Mouse (Mus musculus) heart, embryonic 13.5 days (tissue): Measurements from ENCODE around the gene Plcd3. TPM values are rescaled to one million over a fixed set of nuclear protein-coding genes. Genes with fewer than 3 reads are reported as not detected.

Experiments
- ATAC-seq: fragments of 200-750 bp; cut with Nextera tagmentation; 2 replicates; pipeline ENCODE4 v1.8.0; 2017; ENCODE audit warnings: moderate TSS enrichment; ENCODE audit not compliant: insufficient number of reproducible peaks, low FRiP score, low TSS enrichment; ENCODE audit errors: extremely low read depth
- H3K27ac ChIP-seq: fragments of 300-500 bp; sonication (generic); replicated peaks from 2 replicates; pipeline ENCODE4 v1.5.1; 2015; ENCODE audit warnings: moderate library complexity, mild to moderate bottlenecking, inconsistent platforms
- H3K27me3 ChIP-seq: fragments of 300-500 bp; sonication (generic); replicated peaks from 2 replicates; pipeline ENCODE4 v1.6.1; 2015; ENCODE audit warnings: mild to moderate bottlenecking, inconsistent platforms
- H3K36me3 ChIP-seq: fragments of 300-500 bp; sonication (generic); 2 replicates; pipeline ENCODE4 v1.6.1; 2015; ENCODE audit warnings: mild to moderate bottlenecking, inconsistent platforms
- H3K4me1 ChIP-seq: fragments of 300-500 bp; sonication (generic); 2 replicates; pipeline ENCODE4 v1.6.1; 2015; ENCODE audit warnings: inconsistent platforms
- H3K4me2 ChIP-seq: fragments of 300-500 bp; sonication (generic); 2 replicates; pipeline ENCODE4 v1.6.1; 2015; ENCODE audit warnings: inconsistent platforms, mild to moderate bottlenecking, moderate library complexity
- H3K4me3 ChIP-seq: fragments of 300-500 bp; sonication (generic); 2 replicates; pipeline ENCODE4 v1.5.1; 2015; ENCODE audit warnings: moderate library complexity, mild to moderate bottlenecking, inconsistent platforms
- H3K9ac ChIP-seq: fragments of 300-500 bp; sonication (generic); 2 replicates; pipeline ENCODE4 v1.6.1; 2015; ENCODE audit warnings: inconsistent platforms, mild to moderate bottlenecking, moderate library complexity
- H3K9me3 ChIP-seq: fragments of 300-500 bp; sonication (generic); 2 replicates; pipeline ENCODE4 v1.6.1; 2016; ENCODE audit warnings: inconsistent platforms
- WGBS: fragments of 180-500 bp; shearing (Covaris S2); methylation state at CpG from one replicate; pipeline ENCODE4 v1.1.7; 2015; ENCODE audit warnings: mixed read lengths; 5-methylcytosine and 5-hydroxymethylcytosine counted together
- polyA plus RNA-seq: library from polyadenylated mRNA; unstranded; fragments of >200 nt; fragmentation: Nextera tagmentation; extraction: Ambion mirVana; gene quantifications from 2 replicates; pipeline ENCODE4 v1.2.1, GENCODE M21; 2015

Gene Plcd3
- polyA plus RNA-seq, 1 experiment from 2014 or later = 8.7 TPM

DNA sequence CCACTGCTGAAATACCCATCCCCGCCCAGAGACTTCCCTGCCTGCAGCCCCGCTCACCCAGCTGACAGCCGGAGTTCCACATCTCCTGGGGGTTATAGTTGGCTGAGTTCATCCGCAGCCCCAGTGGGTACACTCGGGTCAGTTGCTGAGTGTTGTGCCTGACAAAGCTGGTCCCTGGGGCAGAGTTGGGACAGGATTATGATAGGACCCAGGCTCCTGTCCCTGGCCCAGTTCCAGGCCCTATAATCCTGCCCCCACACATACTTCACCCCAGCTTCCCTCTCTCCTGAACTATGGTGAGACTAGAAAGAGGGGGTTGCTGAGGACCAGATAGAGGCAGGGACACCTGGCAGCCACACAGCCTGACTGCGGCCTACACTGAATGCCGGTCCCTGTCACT is 27.8 kb downstream of the Plcd3 start:
- Histone ChIP-seq H3K9me3 (no peaks in the 10 kb centered on the region), H3K27ac (no peak overlapping the region), H3K9ac (0 out of 2 replicates have a peak overlapping the region, but pooled peaks have one; percentile 34), H3K27me3 (no peaks in the 10 kb centered on the region; the same call in 1 of the 2 replicates), H3K4me3 (no peak overlapping the region), H3K36me3 (peaks cover 74% of the 10 kb centered on the region), H3K4me1 (peaks cover 30% of the 10 kb centered on the region), H3K4me2 (no peak overlapping the region)
- WGBS = 68% methylated on average over 7 of the region's 7 CpGs
- ATAC-seq = no peak

DNA sequence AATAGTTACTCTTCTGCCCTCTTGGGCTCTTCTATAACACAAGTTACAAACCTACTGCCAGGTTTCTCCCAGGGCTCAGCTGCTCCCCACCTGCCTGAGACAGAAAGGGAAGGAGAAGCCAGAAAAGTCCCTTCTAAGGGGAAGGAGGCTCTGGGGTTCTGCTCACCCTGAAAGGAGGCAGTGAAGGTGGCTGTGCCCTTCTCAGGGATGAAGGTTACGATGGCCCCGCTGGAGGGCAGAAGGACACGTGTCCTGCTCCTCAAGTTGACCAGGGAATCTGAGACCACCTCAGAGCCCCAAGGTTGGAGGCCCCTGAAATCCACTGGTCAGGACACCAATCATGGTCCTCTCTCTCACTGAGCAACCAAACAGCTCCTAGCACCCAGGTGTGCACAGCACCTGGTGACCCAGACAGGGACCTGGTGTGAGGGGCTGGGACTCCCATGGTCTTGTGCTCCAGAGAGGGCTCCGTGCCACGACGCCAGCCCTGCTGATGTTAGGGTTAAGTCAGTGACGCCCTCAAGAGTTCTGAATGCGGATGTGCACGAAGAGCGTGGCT is 31.1 kb downstream of the Plcd3 start:
- Histone ChIP-seq H3K36me3 (peaks cover 78% of the 10 kb centered on the region), H3K9me3 (no peaks in the 10 kb centered on the region), H3K4me3 (no peak overlapping the region), H3K27me3 (no peaks in the 10 kb centered on the region), H3K9ac (no peak overlapping the region), H3K27ac (no peak overlapping the region), H3K4me2 (no peak overlapping the region), H3K4me1 (peaks cover 38% of the 10 kb centered on the region)
- no peak for ATAC-seq
- WGBS = 93% methylated on average over 10 of the region's 10 CpGs

DNA sequence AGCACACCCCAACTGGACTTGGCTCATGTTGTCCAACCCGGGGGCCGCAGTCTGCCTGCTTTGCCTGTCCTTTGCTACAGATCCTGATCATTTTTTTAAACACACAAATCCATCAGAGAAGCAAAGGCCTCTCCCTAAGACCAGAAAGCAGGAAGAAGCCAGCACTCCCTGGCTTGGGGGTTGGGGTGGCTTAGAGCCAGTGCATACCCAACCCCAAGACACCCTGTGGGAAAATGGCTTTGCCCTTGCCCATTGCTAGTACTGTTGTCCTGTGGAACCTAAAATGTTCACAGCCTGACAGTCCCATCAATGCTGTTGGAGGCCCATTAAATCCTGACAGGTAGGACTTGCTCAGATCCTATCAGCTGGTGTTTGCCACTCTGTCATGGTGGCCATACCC is 31.7 kb downstream of the Plcd3 start:
- Histone ChIP-seq H3K36me3 (peaks cover 82% of the 10 kb centered on the region), H3K27ac (no peak overlapping the region), H3K4me2 (no peak overlapping the region), H3K9ac (no peak overlapping the region), H3K9me3 (no peaks in the 10 kb centered on the region), H3K4me1 (peaks cover 31% of the 10 kb centered on the region), H3K27me3 (no peaks in the 10 kb centered on the region), H3K4me3 (no peak overlapping the region)
- WGBS = 92% methylated on average over 2 of the region's 2 CpGs
- no peak for ATAC-seq

DNA sequence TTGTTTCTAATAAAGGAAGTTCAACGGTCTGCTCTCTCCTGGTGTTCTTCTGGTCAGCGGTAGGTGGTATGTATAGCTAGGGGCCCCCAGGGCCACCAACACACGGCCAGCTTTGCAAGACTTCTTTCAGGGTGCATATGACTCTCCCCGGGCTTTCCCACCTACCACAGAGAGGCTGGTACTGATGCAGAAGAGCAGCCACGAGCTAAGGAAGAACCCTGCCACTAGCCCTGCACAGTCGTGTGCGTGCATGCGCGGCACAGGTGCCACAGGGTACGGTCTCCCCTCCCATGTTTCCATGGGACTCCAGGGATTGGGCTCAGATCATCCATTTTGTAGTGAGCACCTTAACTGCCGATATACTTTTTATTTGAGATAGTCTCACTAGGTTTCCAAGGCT is 32.6 kb downstream of the Plcd3 start:
- WGBS = 93% methylated on average over 11 of the region's 11 CpGs

DNA sequence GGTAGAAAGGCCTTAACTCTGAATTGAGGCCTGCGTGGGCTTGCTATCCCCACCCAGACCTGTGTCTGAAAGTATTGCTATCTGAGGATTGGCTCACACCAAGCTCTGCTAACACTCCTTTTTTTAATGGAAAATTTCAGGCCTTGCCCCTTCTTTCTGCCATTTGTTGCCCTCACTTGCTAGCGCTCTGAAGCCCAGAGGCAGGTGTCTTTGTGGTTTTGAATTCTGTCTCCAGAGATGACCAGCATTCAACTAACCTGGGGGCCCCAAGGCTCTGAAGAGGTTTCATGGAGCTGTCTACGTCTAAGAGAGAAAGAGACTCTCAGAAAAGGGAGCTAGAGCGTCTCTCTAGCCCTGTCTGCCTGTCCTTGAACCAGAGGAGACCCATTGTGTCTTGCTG is 33.2 kb downstream of the Plcd3 start:
- Histone ChIP-seq H3K9me3 (no peaks in the 10 kb centered on the region), H3K9ac (no peak overlapping the region), H3K27ac (peak overlapping the region; percentile 70), H3K4me1 (peaks cover 16% of the 10 kb centered on the region), H3K4me2 (no peak overlapping the region), H3K36me3 (peaks cover 95% of the 10 kb centered on the region), H3K4me3 (no peak overlapping the region), H3K27me3 (no peaks in the 10 kb centered on the region)
- ATAC-seq = no peak
- 91% methylated on average over 4 of the region's 4 CpGs for WGBS

More for the DNA sequence above, 32.6 kb downstream of the Plcd3 start:
- no peak overlapping the region for H3K4me2 ChIP-seq
- H3K27ac ChIP-seq = no peak overlapping the region
- no peaks in the 10 kb centered on the region for H3K9me3 ChIP-seq
- H3K4me1 ChIP-seq = peaks cover 23% of the 10 kb centered on the region
- no peak overlapping the region for H3K4me3 ChIP-seq
- H3K27me3 ChIP-seq = no peaks in the 10 kb centered on the region
- no peak overlapping the region for H3K9ac ChIP-seq
- no peak for ATAC-seq
- peaks cover 91% of the 10 kb centered on the region for H3K36me3 ChIP-seq

DNA sequence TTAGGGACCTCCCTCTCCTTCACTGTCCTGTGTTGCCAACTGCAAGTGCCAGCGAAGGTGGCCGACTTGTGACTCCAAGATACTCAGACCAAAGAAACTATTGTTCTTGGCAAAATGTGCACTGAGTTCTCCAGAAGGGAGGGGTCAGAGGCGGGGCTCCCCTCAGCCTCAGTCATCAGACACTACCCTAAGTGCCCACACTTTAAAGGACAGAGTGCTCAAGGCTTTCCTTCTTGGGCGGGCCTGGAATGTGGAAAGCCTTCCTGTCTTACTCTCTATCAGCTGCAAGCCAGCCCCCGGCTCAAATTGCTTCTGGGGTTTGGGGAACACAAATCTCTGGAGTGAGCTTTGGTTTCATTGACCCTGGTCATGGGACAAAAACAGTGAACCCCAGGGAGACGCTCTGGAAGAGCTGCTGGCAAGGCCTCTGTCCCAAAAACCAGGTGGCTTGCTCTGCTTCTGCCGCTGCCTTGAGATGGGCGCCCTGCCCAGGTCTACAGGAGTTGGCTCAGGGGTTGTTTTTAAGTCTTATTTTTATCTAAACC is 33.9 kb downstream of the Plcd3 start:
- WGBS = 52% methylated on average over 8 of the region's 8 CpGs
- Histone ChIP-seq H3K4me3 (no peak overlapping the region), H3K27ac (peak overlapping the region; percentile 70), H3K4me2 (no peak overlapping the region), H3K4me1 (peaks cover 16% of the 10 kb centered on the region), H3K27me3 (no peaks in the 10 kb centered on the region), H3K9me3 (no peaks in the 10 kb centered on the region), H3K36me3 (peaks cover 95% of the 10 kb centered on the region), H3K9ac (no peak overlapping the region)
- 0 out of 2 replicates have a peak, but pooled peaks have one; percentile 38 for ATAC-seq

DNA sequence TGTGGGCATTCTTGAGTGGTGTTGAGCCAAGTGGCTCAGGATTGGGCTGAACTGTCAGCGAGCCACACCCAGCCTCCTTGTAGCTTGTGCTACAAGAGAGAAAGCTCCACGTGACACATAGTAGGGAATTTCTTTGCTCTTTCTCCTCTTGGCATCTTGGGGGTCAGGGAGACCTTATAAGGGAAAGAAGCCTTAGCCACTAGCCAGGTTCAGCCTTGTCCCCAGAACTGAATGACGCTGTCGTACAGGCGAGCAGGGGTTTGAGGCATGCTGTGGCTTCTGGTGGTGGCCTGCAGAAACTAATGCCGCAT is 34.5 kb downstream of the Plcd3 start:
- no peak overlapping the region for H3K4me2 ChIP-seq
- ATAC-seq = no peak
- no peak overlapping the region for H3K9ac ChIP-seq
- WGBS = 86% methylated on average over 6 of the region's 6 CpGs
- H3K36me3 ChIP-seq = peaks cover 97% of the 10 kb centered on the region
- peak overlapping the region; percentile 70 for H3K27ac ChIP-seq
- H3K27me3 ChIP-seq = no peaks in the 10 kb centered on the region
- peaks cover 16% of the 10 kb centered on the region for H3K4me1 ChIP-seq
- no peaks in the 10 kb centered on the region for H3K9me3 ChIP-seq
- H3K4me3 ChIP-seq = no peak overlapping the region

DNA sequence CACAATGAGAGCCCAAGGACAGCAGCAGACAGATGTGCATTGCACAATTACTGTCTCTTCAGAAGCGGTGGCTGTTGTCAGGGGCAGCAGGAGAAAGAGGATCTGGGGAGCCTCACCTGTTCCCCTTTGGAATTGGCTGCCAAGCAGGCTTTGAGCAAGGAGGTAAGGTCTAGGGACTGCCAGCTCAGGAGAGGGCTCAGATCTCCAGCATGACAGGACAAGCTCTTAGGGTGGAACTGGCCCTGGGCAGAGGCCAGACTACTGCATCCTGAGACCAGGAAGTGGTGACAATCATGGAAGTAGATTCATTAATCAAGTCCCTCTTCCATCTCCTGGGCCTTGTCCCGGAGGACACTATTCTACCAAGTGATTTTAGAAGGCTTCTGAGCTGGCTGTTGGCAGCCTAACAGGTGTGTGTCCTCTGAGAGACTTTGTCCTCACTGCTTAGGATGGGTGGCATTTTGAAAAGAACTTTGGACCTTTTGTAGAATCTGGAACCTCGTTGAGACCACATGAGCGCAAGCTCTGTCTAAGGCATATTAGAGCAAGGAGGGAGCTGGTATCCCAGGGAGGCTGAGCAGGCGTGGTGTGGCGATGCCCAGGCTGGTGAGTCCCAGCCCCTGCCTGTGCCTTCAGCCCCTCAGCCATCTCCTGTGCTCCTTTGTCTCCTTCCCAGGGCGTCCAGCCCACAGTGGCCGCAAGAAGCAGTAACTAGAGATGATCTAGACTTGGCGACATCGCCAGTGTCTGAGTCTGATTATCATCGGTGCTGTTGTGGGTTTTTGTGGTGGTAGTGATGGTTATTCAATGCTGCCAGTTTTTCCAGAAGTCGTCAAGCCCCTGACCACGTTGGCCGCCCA is 35.0 kb downstream of the Plcd3 start:
- H3K4me2 ChIP-seq = no peak overlapping the region
- no peak overlapping the region for H3K4me3 ChIP-seq
- ATAC-seq = no peak
- no peak overlapping the region for H3K9ac ChIP-seq
- H3K4me1 ChIP-seq = peaks cover 20% of the 10 kb centered on the region
- WGBS = 90% methylated on average over 14 of the region's 14 CpGs
- peaks cover 97% of the 10 kb centered on the region for H3K36me3 ChIP-seq
- no peak overlapping the region for H3K27ac ChIP-seq
- H3K9me3 ChIP-seq = no peaks in the 10 kb centered on the region
- H3K27me3 ChIP-seq = no peaks in the 10 kb centered on the region

DNA sequence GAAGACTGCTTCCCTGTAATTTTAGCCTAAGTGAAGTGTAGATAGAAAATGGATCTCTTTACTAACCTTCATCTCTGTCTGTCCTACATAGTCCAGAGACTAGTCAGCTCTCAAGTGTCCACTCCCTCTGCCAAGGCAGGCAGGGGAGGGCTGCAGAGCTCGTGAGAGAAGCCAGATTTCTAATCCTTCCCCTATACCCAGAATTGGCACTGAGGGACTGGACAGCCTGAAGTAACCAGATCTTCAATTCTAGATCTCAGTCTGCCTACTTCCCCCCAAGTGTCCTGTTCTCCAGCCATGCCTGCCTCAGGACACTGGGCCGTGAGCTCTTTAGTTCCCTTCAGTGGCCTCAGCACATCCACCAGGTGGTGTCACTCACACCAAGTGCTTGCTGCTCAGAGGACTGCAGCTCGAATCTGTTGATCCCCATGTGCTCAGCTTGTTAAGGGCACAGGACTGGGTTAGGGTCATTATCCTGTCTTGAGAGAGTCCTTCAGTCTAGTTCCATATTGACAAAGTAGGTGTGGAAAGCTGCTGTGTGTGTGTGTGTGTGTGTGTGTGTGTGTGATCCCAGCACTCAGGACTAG is 42.9 kb downstream of the Plcd3 start:
- 60% methylated on average over 3 of the region's 3 CpGs for WGBS
- Histone ChIP-seq H3K9me3 (no peaks in the 10 kb centered on the region), H3K27me3 (no peaks in the 10 kb centered on the region), H3K36me3 (peaks cover 90% of the 10 kb centered on the region), H3K4me3 (no peak overlapping the region), H3K4me1 (peaks cover 12% of the 10 kb centered on the region), H3K9ac (peak overlapping the region; percentile 3; the same call in 1 of the 2 replicates), H3K27ac (peak overlapping the region; percentile 65), H3K4me2 (no peak overlapping the region)
- no peak for ATAC-seq

DNA sequence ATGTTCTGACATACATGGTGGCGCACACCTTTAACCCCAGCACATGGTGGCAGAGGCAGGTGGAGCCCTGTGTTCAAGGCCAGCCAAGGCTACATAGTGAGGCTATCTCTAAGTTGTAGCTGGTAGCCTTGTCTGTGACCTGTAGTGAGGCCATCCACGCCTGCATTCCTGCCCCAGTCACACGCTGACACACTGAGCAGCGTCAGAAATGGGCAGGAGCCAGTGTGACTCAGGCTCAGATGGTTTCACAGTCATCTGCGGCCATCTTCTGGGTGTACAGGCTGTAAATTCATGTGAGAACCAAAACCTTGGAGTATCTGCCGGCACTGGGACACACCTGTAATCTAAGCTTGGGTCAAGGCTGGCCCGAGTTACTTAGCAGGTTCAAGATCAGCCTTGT is 44.8 kb downstream of the Plcd3 start:
- Histone ChIP-seq H3K4me3 (no peak overlapping the region), H3K36me3 (peaks cover 92% of the 10 kb centered on the region), H3K27me3 (no peaks in the 10 kb centered on the region), H3K4me1 (peaks cover 28% of the 10 kb centered on the region), H3K9ac (no peak overlapping the region), H3K9me3 (no peaks in the 10 kb centered on the region), H3K27ac (no peak overlapping the region), H3K4me2 (no peak overlapping the region)
- no peak for ATAC-seq
- WGBS = 89% methylated on average over 7 of the region's 7 CpGs

DNA sequence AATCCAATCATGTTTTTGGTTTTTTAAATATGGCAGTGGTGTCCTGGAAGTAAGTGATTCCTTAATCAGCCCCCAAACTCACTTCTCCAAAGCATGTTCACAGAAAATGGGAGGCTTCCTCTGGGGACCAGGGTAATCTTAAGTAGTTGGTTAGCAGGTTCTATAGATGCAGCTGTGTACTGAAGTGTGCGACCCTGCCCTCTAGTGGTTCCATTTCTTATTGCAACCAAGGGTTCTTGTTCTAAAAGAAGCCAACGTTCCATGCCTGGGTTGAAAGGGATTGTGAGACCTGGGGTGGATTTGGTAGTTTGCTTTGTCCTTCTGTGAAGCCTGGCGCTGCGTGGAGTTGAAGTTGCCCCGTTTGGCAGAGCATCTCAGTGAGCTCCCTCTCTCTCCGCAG is 46.7 kb downstream of the Plcd3 start:
- H3K4me3 ChIP-seq = no peak overlapping the region
- H3K9me3 ChIP-seq = no peaks in the 10 kb centered on the region
- no peaks in the 10 kb centered on the region for H3K27me3 ChIP-seq
- H3K9ac ChIP-seq = no peak overlapping the region
- no peak for ATAC-seq
- H3K4me2 ChIP-seq = no peak overlapping the region
- H3K36me3 ChIP-seq = peaks cover 85% of the 10 kb centered on the region
- peaks cover 42% of the 10 kb centered on the region for H3K4me1 ChIP-seq
- 38% methylated on average over 6 of the region's 6 CpGs for WGBS
- H3K27ac ChIP-seq = no peak overlapping the region
